Mouse (Mus musculus): Measurements from ENCODE around the gene Timm17a.

Gene Timm17a

GRCm38 (mm10) chr1:135271371-135271770, 42.2 kb downstream of the Timm17a start:
- peak; percentile 79 to 82 for DNase-seq

GRCm38 (mm10) chr1:135267663-135268446, 45.7 kb downstream of the Timm17a start:
- no peak for DNase-seq

- DNase-seq, result no peak
Measured at GRCm38 (mm10) chr1:135265834-135266233, 47.7 kb downstream of the Timm17a start.

DNA sequence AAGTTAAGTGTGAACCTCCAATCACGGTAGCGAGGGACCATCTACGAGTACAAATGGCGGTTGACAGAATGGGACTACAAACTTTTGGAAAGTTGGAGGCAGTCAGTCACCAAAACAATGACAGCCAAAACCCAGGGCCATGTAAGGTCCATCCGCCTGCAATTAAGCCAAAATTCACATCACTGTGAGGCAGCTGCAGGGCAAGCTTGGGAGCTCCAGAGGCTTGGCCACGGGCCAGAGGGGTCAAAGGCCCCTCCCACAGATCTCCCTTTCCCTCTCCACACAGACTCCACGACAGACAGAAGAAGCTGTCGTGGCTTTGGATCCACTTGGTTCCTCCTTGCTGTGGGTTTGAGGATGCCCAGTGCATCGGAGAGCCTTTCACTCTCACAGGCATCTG, 50.3 kb downstream of the Timm17a start:
- DNase-seq, result no peak

- DNase-seq, result no peak
Measured at GRCm38 (mm10) chr1:135262329-135262728, 51.2 kb downstream of the Timm17a start.

DNA sequence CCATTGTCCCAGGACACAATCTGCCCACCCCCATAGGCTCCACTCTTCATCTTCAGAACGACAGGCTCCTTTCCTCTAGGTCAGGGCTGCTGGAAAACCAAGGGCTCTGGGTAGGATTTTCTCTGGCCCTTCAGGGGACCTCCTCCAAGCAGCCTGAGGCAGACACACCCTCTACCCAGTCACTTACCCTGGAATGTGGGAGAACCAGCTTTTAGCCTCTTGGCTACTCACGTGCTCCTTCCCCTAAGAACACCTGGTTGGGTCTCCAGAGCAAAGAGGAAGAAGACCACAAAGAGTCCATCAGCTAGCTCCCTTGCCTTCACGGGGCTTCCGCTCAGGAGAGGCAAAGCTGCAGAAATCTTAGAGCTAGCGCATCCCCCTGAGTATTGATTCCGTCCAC, 52.6 kb downstream of the Timm17a start:
- DNase-seq, result no peak

GRCm38 (mm10) chr1:135259128-135259436, 54.5 kb downstream of the Timm17a start:
- DNase-seq, result peak; percentile 83 to 92

DNA sequence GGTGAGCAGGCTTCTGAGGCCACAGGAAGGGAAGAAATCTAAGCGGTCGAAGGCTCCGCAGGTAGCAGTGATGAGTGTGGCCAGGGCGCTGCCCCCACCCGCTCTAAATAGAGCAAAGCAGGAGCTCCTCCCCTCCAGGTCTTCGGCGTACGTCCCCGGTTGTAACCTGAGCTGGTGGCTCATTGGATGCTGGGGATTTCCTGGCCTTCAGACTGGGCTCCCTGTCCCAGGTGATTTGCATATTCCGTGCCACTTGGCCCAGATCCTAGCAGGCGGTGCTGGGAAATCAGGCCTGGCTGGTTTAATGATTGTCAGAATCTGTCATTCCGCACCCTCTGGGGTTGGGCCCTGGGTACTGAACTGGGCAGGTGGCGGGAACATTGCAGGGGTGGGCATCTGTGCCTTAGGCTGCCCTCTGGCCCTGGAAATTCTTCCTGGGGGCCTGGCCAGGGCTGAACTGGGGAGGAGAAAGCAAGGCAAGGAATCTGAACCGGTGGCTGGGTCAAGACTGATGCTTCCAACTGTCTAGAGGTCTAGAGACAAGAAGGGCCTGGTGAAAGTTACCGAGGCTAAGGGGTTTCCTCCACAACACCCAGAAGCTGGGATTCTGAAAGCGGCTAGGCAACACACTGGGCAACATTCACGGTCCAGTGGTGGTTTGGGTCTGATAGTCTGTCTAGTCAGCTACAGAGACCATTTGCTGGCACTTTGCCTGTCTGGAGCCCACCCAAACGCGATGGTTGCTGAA, 55.0 kb downstream of the Timm17a start, which contains the start of gene Elf3:
Elf3 (minus strand) TSS at position 189 of the 748 bp plus-strand sequence.
- peak; percentile 65 to 75 for DNase-seq

DNA sequence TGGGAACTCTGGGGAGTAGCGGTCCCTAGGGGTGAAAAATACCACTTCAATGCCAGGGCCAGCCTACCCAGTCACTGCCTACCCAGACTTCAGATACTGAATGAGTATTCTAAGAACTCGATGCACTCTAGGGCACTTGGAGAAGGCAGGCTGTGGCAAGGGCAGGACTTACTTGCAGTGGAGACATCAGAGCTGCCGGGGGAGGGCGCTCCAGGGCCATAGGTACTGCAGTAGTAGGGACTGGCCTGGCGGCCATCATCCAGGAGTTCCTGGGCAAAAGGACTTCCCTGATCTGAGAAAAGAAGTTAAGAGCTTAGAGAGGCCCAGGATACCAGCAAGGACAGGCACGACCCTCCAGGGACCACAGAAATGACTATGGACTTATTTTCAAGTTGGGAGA, 57.3 kb downstream of the Timm17a start:
- DNase-seq, result peak in 1 of 2 experiments; percentile 47

DNA sequence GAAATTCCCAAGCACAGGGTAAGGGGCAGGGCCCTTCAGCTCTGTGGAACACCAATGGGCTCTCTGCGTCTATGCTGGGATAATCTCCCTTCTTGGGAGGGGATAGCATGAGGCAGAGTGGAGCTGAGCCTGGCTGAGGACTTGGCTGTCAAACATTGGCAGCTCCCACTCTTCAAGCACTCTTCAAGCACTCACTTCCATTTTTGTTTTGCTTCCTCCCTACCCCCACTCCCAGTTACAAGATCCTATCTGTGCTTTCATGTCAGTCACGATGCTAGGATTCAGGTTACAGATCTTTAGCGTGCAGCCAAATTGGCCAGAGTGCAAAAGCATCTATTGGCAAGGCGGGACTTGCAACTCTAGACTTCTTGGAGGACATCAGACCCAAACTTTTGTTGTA, 60.7 kb downstream of the Timm17a start:
- no peak for DNase-seq

GRCm38 (mm10) chr1:135251405-135251804, 62.2 kb downstream of the Timm17a start:
- no peak for DNase-seq

DNA sequence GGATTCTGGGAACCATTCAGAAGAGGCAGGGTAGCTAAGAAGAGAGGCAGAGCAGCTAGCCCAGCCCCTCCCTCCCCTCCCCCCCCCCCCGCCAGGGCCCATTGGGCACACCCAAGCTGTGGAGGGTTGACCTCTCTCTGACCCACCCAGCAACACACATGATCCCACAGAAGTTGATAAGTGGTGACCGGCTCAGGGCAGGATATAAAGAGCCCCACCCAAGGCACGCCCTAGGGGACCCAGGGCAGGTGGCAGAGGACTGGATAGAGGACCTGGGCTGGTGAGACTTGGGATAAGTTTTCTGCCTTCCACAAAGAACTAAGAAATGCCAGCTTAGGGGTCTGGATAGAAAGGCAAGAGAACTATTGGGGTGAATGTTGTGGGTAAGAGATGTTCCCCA, 62.9 kb downstream of the Timm17a start:
- DNase-seq, result no peak

DNA sequence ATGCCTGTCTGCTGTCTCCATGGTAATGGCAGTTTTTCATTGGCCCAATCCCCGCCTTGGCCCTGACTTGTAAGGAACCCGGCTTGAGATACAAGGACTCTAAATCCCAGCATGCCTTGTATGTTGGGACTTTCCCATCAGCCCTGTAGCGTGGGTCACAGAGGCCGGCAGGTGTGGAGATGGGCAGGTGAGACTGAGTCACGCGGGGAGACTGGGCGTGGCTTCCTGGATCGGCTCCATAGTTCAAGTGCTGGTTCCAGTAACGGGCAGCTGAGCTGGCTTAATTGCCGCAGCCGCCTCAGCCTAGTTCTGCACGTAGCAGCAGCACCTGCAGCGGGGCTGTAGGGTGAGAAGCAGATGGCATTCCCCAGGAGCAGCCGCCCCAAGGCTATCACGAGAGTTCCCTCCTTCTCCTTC, 65.1 kb downstream of the Timm17a start:
- DNase-seq, result peak; percentile 71 to 80

Measured in cerebellum, postnatal 25 days (tissue).